Mouse (Mus musculus) liver, adult 2 months (tissue): ENCODE results near the gene Hspb6.

Experiments used
- CTCF ChIP-seq: fragments of 200-500 bp; IDR thresholded peaks from 2 replicates; pipeline ENCODE4 v1.5.1; 2011; ENCODE audit warnings: low read depth, low read length, control low read depth
- POLR2A ChIP-seq: fragments of 200-500 bp; IDR thresholded peaks from 2 replicates; pipeline ENCODE4 v1.6.1; 2011; ENCODE audit warnings: low read length, control low read depth; ENCODE audit not compliant: insufficient read depth; ENCODE audit errors: extremely low read depth

- TF ChIP-seq POLR2A (no peak), CTCF (no peak)
These were observed 25.0 kb upstream of the Hspb6 start for GRCm38 (mm10) chr7:30526981-30527380.
